Mouse (Mus musculus): ENCODE results near the gene Sac3d1.
A peak's percentile ranks its signal among the peaks of the same experiment; 100 is the strongest.

Gene Sac3d1

GRCm38 (mm10) chr19:6068951-6069350 lies 49.5 kb downstream of the Sac3d1 start:
- no peak for DNase-seq (ENCODE audit: low spot score)

GRCm38 (mm10) chr19:6067724-6068415 lies 50.6 kb downstream of the Sac3d1 start, which contains the start of gene Tm7sf2:
Gene Tm7sf2, minus strand, starts transcription at chr19:6068373.
- DNase-seq (ENCODE audit: low spot score): peak; percentile 75

GRCm38 (mm10) chr19:6067011-6067723 lies 51.3 kb downstream of the Sac3d1 start:
- no peak for DNase-seq (ENCODE audit: low spot score)

GRCm38 (mm10) chr19:6066571-6066970 lies 51.9 kb downstream of the Sac3d1 start:
- no peak for DNase-seq (ENCODE audit: low spot score)

Data from ovary, postnatal 10 days (tissue).